Mouse (Mus musculus) adrenal gland, postnatal 36 days (tissue): ENCODE data around the gene Cldn24. TPM values are rescaled to one million over a fixed set of nuclear protein-coding genes. Genes with fewer than 3 reads are reported as not detected.
"Not testable (repeated sequence)": the region's sequence is repeated elsewhere in the genome, so short reads cannot be mapped to it uniquely, and the experiment has no call there.

Experiments used
- DNase-seq, 2 experiments: peaks; one replicate each; pipeline ENCODE4 v3.0.0; 2021; ENCODE audit warnings: mixed read lengths in 1 of 2
- long read RNA-seq, 2 experiments: library from polyadenylated mRNA; stranded (forward); transcript quantifications; one replicate each; pipeline ENCODE4 v2.0.0; 2021; ENCODE audit warnings: borderline sequencing depth in 2 of 2
- total RNA-seq, 2 experiments: library from RNA; stranded (reverse); gene quantifications; 2 replicates each; pipeline ENCODE4 v1.2.3; 2021

The Cldn24 gene
- not detected for total RNA-seq
- long read RNA-seq, experiment 1: 0 reads
- long read RNA-seq, experiment 2: 0 reads

GRCm38 (mm10) chr8:47821843-47822242 lies at the start of gene Cldn24:
Gene Cldn24 (plus strand): TSS chr8:47822143.
- no peak for DNase-seq

GRCm38 (mm10) chr8:47772986-47773385 lies 49.0 kb upstream of the Cldn24 start:
- no peak for DNase-seq

- no peak for DNase-seq
Measured at GRCm38 (mm10) chr8:47777415-47777814, 44.5 kb upstream of the Cldn24 start.

GRCm38 (mm10) chr8:47779589-47779988 lies 42.4 kb upstream of the Cldn24 start:
- no peak for DNase-seq

GRCm38 (mm10) chr8:47781881-47782280 lies 40.1 kb upstream of the Cldn24 start:
- DNase-seq: no peak

- DNase-seq: no peak
Measured at GRCm38 (mm10) chr8:47783544-47783943, 38.4 kb upstream of the Cldn24 start.

- DNase-seq: no peak
Measured at GRCm38 (mm10) chr8:47783944-47784343, 38.0 kb upstream of the Cldn24 start.

GRCm38 (mm10) chr8:47784436-47784835 lies 37.5 kb upstream of the Cldn24 start:
- no peak for DNase-seq

GRCm38 (mm10) chr8:47786323-47786722 lies 35.6 kb upstream of the Cldn24 start:
- peak; percentile 15 to 50 for DNase-seq

- DNase-seq: peak; percentile 63 to 71
Measured at GRCm38 (mm10) chr8:47787705-47788104, 34.2 kb upstream of the Cldn24 start.

GRCm38 (mm10) chr8:47791986-47792385 lies 30.0 kb upstream of the Cldn24 start:
- no peak for DNase-seq

- no peak for DNase-seq
Measured at GRCm38 (mm10) chr8:47799438-47799837, 22.5 kb upstream of the Cldn24 start.

GRCm38 (mm10) chr8:47802349-47802748 lies 19.6 kb upstream of the Cldn24 start:
- DNase-seq: no peak

GRCm38 (mm10) chr8:47804262-47804661 lies 17.7 kb upstream of the Cldn24 start:
- no peak for DNase-seq

GRCm38 (mm10) chr8:47809970-47810665 lies 11.8 kb upstream of the Cldn24 start:
- DNase-seq: no peak

GRCm38 (mm10) chr8:47810666-47811015 lies 11.3 kb upstream of the Cldn24 start:
- DNase-seq: no peak

- no peak for DNase-seq
Measured at GRCm38 (mm10) chr8:47811221-47811620, 10.7 kb upstream of the Cldn24 start.

- no peak for DNase-seq
Measured at GRCm38 (mm10) chr8:47819034-47819433, 2.9 kb upstream of the Cldn24 start.

GRCm38 (mm10) chr8:47820914-47821772 lies 800 bp upstream of the Cldn24 start:
- DNase-seq: no peak

GRCm38 (mm10) chr8:47822541-47822940 lies 598 bp downstream of the Cldn24 start:
- DNase-seq: not testable (repeated sequence)

GRCm38 (mm10) chr8:47823777-47824176 lies 1.8 kb downstream of the Cldn24 start:
- no peak for DNase-seq

- DNase-seq: no peak
Measured at GRCm38 (mm10) chr8:47824182-47824581, 2.2 kb downstream of the Cldn24 start, which contains the start of gene Cldn22. Gene Cldn22 (plus strand): TSS chr8:47824482.

GRCm38 (mm10) chr8:47825596-47825995 lies 3.7 kb downstream of the Cldn24 start:
- no peak for DNase-seq
